Mouse (Mus musculus): ENCODE measurements around the gene Kcnj15.

The Kcnj15 gene

DNA sequence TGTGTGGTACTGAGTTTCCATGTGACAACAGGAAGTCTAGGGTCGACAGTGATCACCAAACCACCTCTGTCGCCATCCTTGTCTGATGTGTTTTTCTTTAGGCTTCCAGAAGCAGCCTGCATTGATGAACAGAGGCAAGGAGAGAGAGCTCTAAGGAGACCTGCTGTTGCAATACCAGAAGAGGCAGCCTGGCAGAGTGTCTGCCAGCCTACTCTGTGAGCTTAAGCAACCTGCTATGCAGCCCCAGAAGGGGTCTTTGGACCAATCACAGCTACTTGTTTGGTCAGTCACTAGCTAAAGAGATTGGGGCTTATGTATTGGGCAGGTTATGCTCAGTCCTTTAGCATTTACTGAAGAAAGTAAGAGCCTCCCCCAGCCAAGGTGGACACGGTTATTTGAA is 11.9 kb upstream of the Kcnj15 start:
- DNase-seq (ENCODE audit: low spot score in 2 of 2), result no peak

DNA sequence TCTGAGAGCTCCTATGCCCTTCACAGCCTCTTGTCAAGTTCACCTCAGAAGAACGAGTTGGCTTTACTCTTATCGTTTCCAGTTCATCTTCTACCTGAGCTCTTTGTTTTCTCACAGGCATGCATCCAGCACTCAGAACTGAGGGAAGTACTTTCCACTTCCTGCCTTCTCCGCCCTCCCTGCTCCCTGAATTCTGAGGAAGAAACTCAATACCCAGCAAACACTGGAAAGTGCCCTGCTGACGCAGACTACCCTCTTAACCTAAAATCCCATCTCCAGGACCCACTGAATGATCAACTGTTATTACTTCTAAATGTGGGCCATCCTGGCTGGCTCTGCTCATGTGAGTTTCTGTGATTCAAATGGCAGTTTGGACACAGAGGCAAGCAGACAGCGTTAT is 8.7 kb upstream of the Kcnj15 start:
- no peak for DNase-seq (ENCODE audit: low spot score in 2 of 2)

DNA sequence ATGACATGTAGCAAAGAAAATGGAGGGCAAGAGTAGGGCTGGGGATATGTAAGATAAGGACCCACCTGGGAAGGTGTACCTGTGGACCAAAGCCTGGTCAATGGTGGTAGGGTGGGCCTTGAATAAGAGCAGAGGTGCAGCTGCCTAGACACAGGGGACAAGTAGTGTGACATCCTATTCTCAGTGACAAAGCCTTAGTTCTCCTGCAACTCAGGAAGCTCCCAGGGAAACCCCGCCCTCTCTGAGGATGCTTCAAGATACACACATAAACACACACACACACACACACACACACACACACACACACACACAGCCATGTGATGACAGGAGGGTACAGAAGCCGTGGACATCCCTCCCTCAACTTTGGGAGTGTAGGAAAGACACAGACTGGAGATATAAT is 710 bp upstream of the Kcnj15 start:
- DNase-seq (ENCODE audit: low spot score in 2 of 2), result no peak

DNA sequence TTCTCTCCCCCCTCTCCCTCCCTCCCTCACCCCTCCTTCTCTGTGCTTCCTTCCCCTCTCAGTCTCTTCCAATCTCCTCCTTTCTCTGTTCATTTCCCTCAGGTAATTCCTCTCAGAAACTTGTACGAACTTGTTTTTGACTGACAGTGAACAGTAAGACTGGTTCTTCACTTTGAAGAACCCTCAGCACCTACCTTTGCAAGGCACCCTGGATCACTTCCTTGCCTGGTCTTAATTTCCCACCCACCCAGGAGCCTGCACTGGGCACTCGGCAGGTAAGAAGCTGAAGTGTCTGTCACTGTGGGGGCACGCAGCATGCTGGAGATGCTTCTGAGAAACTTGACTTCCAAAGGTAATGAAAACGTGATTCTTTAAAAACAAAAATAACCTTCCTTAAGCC is 742 bp downstream of the Kcnj15 start:
- no peak for DNase-seq (ENCODE audit: low spot score in 2 of 2)

DNA sequence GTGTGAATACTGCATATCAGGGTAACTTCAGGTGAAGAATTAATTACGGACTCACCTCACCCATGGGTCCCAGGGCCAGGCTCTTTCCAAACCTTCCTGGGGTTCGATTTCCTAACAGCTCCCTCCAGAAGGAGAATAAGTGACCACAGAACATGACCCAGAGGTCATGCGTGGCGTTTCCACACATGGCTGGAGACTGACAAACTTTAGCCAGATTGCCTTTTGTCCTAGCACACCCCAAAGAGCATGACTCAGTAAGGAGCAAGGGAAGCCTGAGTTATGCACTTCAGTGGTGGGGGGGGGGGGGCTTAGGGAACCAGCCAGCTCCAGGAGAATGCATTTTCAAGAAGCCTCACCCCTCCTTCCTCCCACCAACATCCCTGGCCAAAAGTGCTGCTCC is 2.1 kb downstream of the Kcnj15 start:
- no peak for DNase-seq (ENCODE audit: low spot score in 2 of 2)

DNA sequence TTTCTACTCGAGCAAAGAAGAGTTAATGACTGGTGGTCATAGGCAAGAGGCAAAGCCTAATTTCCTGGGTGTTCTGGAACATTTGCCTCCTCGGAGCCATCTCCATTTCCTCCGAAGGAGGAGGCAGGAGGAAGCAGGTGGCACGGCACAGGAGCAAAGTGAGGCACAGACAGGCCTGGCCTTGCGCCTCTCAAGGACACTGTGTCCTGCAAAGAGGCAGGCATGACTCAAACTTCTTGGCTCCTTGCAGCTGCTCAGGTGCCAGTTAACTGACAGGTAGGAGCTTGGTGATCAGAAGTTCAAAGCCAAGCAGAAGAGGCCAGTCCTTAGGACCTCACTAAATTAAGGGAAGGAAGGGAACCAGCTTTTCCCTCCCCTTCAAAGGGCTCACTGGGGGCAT is 3.3 kb downstream of the Kcnj15 start:
- no peak for DNase-seq (ENCODE audit: low spot score in 2 of 2)

DNA sequence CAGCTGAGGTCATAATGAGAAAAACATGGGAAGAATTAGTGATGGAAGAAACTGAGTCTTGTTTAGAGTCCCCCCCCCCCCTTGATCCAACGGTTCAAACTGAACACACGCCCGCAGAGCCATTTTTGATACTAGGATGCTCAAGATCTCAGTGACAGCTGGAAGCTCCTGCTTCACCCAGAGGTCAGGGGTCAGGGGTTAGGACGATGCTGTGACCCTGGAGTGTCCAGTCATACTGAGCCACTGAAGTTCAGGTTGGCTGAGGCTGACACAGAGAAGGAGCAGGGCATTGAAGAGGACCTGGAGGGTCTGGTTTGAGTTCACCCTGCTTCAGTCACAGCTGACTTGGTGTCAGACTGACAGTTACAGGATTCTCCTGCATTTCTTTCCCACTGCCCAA is 4.4 kb downstream of the Kcnj15 start:
- no peak for DNase-seq (ENCODE audit: low spot score in 2 of 2)

DNA sequence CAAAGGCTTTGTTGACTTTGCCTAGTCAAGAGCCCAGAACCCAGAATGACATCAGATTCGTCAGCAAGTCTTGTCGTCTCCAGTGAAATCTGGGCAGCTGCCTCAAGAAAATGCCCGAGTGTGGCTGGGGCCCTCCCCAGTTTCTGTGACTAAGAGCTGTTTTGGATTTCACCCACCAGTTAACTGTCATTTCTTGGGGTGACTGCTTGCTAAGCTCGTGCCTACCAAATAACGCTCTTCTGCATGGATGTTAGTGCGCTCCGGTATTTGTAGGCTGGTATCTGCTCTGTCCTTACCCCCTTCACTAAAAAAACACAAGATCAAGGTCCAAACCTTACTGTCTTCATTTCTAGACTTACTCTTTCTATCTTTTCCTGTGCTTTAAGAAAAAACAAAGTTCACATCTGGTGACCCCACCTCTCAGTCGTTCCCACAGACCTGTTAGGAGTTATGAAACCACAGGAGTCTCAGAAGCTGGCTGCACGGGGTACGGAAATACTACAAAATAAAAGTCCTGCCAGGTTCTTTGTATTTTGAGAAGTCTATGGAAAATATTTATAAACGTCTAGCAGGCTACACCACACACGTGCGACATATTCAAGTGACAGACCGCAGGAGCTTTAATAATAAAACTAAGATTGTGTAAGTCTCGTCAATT is 5.5 kb downstream of the Kcnj15 start:
- no peak for DNase-seq (ENCODE audit: low spot score in 2 of 2)

DNA sequence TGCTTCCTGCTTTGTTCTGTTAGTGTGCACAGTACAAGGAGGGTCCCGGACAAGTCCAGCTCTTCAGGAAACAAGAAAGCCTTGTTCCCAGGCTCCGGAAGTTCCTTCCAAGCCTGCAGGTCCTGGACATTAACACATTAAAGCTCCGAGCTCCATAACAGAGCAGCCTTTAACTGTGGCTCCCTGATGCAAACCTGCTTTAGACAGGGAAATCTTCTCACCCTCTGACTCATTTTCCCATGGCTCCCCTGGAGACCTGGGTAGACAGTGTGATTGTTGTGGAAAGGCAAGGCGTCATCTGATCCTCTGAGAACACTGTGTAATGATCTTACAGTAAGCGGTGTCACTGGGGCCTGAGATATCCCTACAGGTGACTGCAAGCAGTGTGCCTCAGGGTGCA is 7.0 kb downstream of the Kcnj15 start:
- no peak for DNase-seq (ENCODE audit: low spot score in 2 of 2)

DNA sequence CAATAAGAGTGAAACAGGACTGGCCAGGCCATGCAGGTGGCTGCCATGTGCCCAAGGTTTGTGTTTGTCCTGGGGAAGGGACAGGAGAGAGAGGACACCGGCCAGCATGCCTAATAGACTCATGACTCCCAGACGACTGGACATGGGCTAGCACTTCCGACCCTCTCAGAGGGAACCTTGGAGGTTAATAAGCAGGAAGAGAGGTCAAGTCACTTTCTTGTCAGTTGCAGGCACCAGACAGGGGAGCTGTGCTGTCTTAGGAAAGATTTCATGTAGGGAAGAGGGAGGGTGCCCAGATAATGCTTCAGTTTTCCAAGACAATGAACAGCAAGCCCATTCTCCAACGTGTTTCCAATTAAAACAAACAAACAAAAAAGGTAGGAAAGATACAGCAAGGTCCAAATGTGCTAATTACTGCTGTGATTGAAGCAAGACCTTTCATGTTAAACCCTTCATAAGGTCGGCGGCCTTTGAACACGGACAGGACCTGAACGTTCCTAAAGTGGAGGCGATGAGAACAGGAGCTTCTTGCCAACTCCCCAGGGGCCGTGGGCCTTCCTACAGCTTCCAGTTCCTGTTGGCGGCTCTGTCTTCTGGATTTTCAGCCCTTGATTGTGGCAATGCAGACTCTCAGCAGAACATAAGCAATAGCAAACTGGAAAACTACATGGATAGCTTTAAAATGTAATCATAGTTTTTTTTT is 10.3 kb downstream of the Kcnj15 start:
- no peak for DNase-seq (ENCODE audit: low spot score in 2 of 2)

DNA sequence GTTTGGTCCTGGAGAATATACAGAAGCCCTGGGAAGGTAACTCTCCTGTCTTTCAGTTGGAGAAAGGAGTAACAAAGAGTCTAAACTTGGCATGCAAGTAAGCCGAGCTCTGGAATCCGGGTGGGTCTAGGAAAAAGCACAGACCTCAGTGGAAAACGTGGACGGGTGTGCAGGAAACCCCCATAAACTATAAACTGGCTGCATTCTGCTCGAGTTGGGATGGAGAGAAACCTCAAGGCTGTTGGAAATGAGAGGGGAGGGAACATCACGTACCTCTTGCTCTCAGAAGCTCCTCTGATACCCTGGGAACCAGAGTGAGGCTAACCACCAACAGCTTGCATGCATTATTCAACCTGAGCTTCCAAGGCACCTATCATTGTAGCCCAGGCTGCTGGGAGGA is 12.3 kb downstream of the Kcnj15 start:
- DNase-seq (ENCODE audit: low spot score in 2 of 2), result no peak

DNA sequence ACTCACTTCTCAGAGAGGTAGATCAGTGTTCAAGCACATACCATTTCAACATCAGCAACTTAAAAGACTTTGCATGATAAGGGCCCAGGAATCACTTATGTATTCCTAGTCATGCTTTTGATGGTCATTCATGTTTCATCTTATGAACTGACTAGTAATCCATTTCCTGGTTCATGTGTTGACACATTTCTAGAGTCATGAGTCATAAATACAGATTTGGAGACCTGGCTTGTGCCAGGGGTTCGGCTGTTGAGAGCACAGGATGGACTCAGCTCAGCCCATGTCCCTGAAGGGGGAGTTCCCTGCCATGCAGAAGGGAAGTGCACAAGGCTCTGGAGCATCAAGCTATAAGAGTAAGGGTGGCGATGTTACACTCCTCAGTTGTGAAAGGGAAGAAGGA is 15.7 kb downstream of the Kcnj15 start:
- DNase-seq (ENCODE audit: low spot score in 2 of 2), result no peak

DNA sequence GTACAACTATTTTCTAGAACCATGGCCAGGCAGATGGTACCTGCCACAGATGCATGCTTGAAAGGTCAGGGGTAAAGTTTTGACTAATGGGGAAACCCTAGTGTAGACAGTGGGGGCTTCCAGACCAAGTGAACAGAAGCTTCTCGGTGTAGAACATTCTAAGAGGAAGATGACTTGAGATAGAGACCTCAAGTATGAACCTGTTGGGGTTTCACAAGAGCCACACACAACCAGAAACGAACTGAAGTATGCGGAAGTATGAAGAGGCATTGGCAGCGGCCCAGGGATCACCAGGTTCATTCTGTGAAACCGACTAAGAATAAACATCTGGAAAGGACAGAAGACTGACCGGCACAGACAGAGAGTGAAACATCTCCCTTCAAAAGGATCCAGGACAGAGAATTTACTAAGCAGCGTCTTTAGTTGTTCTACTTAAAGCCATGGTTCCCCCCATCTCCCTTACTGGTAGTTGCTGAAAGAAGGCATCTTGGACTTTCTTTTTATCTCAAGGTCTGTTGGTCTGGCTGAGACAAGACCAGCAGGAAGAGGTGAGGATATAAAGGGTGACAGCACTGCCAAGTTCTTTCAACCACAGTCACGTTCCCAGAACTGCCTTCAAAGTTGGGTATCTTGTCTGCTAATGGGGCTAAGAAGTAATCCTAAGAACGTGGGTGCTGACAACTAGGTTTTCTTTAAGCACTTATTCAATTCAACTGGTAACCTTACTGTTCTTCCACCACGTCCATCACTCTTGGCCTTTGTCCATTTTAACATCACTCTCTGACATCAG is 18.6 kb downstream of the Kcnj15 start:
- peak; percentile 14 to 20 for DNase-seq (ENCODE audit: low spot score in 2 of 2)

DNA sequence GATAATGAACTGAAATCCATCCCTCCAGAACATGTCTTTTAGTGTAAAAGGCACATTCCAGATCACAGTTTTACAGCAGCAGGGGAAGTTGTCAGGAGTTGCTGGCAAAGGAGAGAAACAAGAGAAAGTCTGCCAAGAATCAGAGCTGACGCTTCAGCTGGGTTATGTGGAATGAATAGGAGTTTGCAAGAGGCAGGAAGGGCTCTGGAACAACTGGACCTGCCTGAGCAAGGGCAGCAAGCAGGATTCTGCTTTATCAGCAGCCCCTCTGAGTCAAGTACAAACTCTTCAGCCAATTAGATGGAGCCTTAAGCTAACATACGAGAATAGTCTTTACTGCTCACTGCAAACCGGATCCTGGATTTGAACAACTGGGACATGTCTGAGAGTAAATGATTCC is 21.7 kb downstream of the Kcnj15 start:
- no peak for DNase-seq (ENCODE audit: low spot score in 2 of 2)

DNA sequence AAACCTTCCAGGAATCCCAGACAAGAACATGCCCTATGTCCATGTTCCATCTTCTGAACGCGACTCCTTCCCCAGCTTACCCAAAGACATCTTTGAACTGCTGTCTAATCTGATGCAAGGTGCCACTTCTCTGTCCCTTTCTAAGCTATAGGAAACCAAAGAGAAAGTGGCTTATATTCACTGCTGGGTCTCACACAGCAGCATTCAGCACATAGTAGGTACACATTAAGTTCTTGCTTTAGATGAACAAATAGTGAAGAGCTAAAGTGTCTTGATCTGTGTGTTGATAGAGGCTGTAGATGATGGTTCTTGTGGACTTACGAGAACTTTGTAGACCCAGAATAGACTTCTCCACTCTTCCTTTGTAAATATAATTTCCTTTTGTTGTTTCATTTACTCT is 23.0 kb downstream of the Kcnj15 start:
- DNase-seq (ENCODE audit: low spot score in 2 of 2), result no peak

DNA sequence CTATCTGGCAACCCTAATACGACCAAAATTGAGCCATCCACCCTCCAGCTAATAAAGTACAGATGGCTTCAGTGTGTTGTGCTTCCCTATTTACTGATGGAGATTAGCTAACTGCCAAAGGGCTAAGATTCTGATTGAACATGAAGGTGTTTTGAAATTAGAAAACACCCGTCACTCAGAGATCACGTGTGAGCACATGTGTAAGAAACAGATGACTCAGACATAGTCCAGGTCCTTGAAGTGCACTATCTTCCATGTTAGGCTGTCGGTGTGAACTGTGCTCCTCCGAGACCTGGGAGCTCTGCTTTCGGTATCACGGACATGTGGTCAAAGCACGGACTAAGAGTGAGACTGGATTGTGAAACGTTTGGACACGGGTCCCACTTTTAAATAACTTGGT is 26.0 kb downstream of the Kcnj15 start:
- no peak for DNase-seq (ENCODE audit: low spot score in 2 of 2)

DNA sequence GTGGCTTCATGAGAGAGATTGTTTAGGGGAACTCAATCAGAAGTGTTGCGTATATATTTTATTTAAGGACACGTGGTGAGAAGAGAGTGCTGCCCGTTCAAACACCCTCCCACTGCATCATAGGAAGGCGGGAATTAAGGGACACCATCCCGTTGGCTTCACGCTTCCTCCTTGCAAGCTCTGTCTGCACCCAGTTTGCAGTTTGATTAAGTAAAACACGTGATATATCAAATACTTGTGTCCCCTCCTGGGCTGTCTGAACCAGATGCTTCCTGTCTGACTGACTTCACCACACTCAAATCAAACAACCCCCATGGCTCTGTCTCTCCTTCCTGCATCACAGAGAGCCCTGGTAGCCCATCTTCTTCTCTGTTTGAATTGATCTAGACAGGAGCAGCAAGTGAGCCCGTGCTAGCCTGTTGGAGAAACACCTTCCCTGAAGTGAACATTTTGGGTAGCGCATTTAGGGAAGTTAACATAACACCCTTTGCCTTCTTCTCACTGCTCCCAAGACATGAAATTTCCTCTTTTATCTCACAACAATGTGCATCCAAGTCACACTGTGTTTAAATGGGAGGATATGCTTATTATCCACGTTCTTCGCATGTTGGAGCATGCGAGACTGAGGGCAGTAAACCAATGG is 26.8 kb downstream of the Kcnj15 start:
- DNase-seq (ENCODE audit: low spot score in 2 of 2), result no peak

DNA sequence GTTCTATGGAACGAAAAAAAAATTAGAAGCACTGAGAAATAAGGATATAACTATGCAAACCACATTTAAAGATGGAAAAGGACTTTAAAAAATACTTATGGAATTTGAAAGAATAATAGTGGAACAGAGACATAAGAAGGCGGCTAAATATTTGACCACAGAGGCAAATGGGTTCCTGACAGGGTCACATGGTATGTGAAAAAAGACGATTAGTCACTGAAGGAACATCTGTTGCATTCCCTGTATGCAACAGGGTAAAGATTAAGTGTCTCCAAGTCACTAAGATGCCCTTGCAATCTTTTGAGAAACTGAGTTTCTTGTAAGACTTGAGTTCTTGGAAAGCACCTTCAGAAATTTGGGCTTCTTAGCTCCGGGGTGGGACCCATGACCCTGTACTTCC is 27.7 kb downstream of the Kcnj15 start:
- DNase-seq (ENCODE audit: low spot score in 2 of 2), result no peak

DNA sequence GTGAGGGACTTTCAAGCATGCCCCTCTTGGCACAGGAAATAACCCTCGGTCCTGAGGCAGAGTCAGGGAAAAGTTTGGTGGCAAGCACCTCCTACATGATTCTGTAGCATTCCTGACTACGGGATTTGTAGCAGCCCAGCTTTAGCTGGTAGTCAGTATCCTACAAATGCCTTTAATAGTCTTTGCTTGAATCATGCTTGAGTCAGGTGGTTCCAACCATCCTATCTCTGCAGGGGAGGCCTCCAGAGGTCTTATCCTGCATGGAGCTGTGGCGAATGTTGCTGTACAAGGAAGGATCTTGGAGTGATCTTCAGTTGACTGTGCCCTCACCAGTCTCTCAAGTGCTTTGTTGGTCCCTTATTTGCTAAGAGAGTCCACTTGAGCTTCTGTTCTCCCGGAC is 28.4 kb downstream of the Kcnj15 start:
- no peak for DNase-seq (ENCODE audit: low spot score in 2 of 2)

DNA sequence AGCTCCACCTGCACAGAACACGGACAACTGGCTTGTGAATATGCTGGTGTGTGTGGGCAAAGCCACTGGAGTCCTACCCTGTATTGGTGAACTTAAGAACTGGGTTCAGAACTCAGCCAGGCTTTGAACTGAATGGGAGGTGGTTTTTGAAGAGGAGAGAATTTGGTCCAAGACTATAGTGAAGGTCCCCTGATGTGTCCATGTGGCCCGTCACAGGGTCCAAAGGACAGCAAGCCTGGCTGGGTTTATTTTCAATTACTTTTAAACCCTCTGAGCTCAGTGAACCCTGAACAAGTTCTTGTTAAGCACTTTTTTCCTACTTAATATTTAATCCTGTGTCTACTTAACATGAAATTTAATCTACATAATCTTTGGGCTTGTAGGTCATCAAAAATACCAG is 30.3 kb downstream of the Kcnj15 start:
- no peak for DNase-seq (ENCODE audit: low spot score in 2 of 2)

DNA sequence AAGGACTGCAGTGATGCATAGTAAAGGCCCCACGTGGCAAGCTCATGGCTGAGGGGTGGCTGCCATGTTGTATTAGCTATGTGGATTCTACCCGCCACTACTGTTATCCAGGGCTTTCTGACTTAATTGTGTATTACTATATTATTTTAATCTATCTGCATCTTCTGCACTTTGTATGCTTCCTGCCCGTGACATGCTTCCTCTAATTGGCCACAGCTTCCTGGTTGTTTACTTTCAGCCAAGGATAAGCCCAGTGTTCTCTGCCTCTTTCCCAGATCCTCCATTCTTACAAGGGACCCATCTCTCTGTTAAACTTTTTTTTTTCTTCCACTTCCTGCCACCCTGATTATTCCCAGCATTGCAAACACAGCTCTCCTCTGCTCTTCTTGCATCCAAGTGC is 32.0 kb downstream of the Kcnj15 start:
- DNase-seq (ENCODE audit: low spot score in 2 of 2), result no peak

DNA sequence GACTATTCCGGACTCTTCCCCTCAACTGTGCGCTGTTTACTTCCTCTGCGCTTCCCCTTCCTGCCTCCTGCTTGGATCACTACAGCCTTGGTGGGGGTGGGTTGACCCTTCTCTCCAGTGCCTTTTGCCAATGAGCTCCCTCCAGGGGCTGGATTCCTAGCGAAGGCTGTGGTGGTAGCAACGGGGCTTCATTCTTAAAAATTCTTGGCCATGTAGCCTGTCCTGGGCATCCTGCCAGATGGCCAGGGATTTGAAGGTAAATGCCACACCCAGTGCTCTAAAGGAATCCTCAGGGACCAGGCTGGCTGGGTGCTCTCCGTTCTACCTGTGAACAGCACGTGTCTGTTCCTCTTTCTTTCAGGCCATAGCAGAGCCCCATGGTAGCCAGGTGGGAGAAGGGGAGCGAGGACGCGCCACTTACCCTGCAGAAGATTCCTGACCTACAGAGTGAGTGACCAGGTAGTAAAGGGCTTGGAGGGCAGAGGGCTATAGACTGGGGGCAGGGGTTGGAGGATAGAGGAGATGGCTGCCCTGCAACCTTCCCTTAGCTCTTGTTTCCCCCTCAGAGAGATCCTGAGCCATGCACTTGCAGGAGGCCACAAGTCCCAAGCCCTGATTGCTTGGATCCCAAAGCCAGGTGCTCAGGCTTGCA is 34.2 kb downstream of the Kcnj15 start:
- DNase-seq (ENCODE audit: low spot score in 2 of 2), result peak in 1 of 2 experiments; percentile 9

Measured in urinary bladder, postnatal 36 days (tissue).